Mouse (Mus musculus): ENCODE results near the gene G530012D18Rik.
"Not testable (repeated sequence)": the region's sequence is repeated elsewhere in the genome, so short reads cannot be mapped to it uniquely, and the experiment has no call there.

The G530012D18Rik gene

GRCm38 (mm10) chr1:85617161-85617560 lies 41.7 kb downstream of the G530012D18Rik start:
- not testable (repeated sequence) for DNase-seq

GRCm38 (mm10) chr1:85618689-85619088 lies 43.2 kb downstream of the G530012D18Rik start:
- DNase-seq, result not testable (repeated sequence)
